Mouse (Mus musculus) stomach, postnatal 0 days (tissue): ENCODE measurements around the gene Pitx1.

Experiments used
- CTCF ChIP-seq: IDR thresholded peaks from 2 replicates; pipeline ENCODE4 v1.5.1; 2016; ENCODE audit warnings: antibody characterized with exemption, low read depth, mild to moderate bottlenecking, moderate library complexity
- EP300 ChIP-seq: optimal IDR thresholded peaks from 2 replicates; pipeline ENCODE3; 2016; ENCODE audit warnings: antibody characterized with exemption

DNA sequence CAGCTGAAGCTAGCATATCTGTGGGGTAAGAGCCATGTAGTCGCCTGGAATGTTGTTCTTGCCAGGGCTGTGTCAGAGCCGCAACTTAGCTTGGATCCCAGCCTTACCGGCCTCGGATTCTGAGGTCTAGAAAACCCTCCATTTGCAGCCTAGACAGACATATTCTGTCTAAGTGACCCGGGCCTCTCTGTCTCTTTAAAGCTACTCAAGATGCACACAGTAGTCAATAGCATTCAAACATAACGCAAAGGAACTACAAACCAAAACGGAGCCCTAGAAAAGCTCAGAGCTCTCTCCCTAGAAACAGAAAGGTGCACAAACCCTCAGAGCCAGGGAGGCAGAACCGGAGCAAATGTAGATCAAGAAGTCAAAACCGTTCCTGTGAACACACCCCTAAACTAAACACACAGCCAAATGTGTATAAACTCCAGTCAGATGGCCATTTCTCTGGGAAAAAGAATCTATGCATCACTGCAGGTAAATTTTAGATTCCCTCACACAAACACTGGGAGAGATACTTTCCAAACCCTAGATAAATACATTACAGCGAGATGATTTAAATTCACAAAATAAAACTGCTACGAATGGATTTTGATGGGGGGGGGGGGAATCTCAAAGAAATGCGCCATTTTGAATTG is 6.9 kb downstream of the Pitx1 start:
- no peak for TF ChIP-seq CTCF
- no peak for TF ChIP-seq EP300
